Mouse (Mus musculus): ENCODE measurements around the gene Tha1. TPM values are rescaled to one million over a fixed set of nuclear protein-coding genes. Genes with fewer than 3 reads are reported as not detected.
A peak's percentile ranks its signal among the peaks of the same experiment; 100 is the strongest.

Tha1 gene
- 9.0 and 11.5 TPM in 2 replicates for polyA plus RNA-seq (2012; rRNA removed)

- peak within 1 kb of the TSS; percentile 85 for H3K4me3 ChIP-seq (ENCODE audit: insufficient read depth, low read length)
- H3K4me1 ChIP-seq (ENCODE audit: control insufficient read depth, insufficient read depth, low read length), result peaks cover 2% of the 10 kb centered on the region; the same call in 1 of the 2 replicates
- TF ChIP-seq CTCF (IDR thresholded peaks at IDR 0.05; ENCODE audit: extremely low read depth, insufficient read depth, low read length), result no peak
- TF ChIP-seq POLR2A (IDR thresholded peaks at IDR 0.05; ENCODE audit: extremely low read depth, insufficient read depth, low read length), result peak; percentile 73
- peak within 1 kb of the TSS; percentile 78 for H3K27ac ChIP-seq (ENCODE audit: insufficient read depth, low read length)
Observed at GRCm38 (mm10) chr11:117872861-117873608, at the start of gene Tha1. Gene Tha1 (minus strand): TSS chr11:117873481.

- no peak overlapping the region for H3K4me3 ChIP-seq (ENCODE audit: insufficient read depth, low read length)
- no peaks in the 10 kb centered on the region for H3K4me1 ChIP-seq (ENCODE audit: control insufficient read depth, insufficient read depth, low read length)
- no peak overlapping the region for H3K27ac ChIP-seq (ENCODE audit: insufficient read depth, low read length)
- TF ChIP-seq CTCF (IDR thresholded peaks at IDR 0.05; ENCODE audit: extremely low read depth, insufficient read depth, low read length) (no peak), POLR2A (IDR thresholded peaks at IDR 0.05; ENCODE audit: extremely low read depth, insufficient read depth, low read length) (no peak)
Observed at GRCm38 (mm10) chr11:117919211-117919610, 45.9 kb upstream of the Tha1 start.

- no peaks in the 10 kb centered on the region for H3K4me1 ChIP-seq (ENCODE audit: control insufficient read depth, insufficient read depth, low read length)
- no peak overlapping the region for H3K4me3 ChIP-seq (ENCODE audit: insufficient read depth, low read length)
- TF ChIP-seq CTCF (IDR thresholded peaks at IDR 0.05; ENCODE audit: extremely low read depth, insufficient read depth, low read length) (no peak), POLR2A (IDR thresholded peaks at IDR 0.05; ENCODE audit: extremely low read depth, insufficient read depth, low read length) (no peak)
- H3K27ac ChIP-seq (ENCODE audit: insufficient read depth, low read length), result no peak overlapping the region
Observed at GRCm38 (mm10) chr11:117918541-117918940, 45.3 kb upstream of the Tha1 start.

GRCm38 (mm10) chr11:117915837-117916236 lies 42.6 kb upstream of the Tha1 start:
- no peak overlapping the region for H3K4me3 ChIP-seq (ENCODE audit: insufficient read depth, low read length)
- H3K27ac ChIP-seq (ENCODE audit: insufficient read depth, low read length), result no peak overlapping the region
- no peaks in the 10 kb centered on the region for H3K4me1 ChIP-seq (ENCODE audit: control insufficient read depth, insufficient read depth, low read length)
- TF ChIP-seq POLR2A (IDR thresholded peaks at IDR 0.05; ENCODE audit: extremely low read depth, insufficient read depth, low read length) (no peak), CTCF (IDR thresholded peaks at IDR 0.05; ENCODE audit: extremely low read depth, insufficient read depth, low read length) (no peak)

GRCm38 (mm10) chr11:117915341-117915740 lies 42.1 kb upstream of the Tha1 start:
- Histone ChIP-seq H3K4me1 (ENCODE audit: control insufficient read depth, insufficient read depth, low read length) (no peaks in the 10 kb centered on the region), H3K4me3 (ENCODE audit: insufficient read depth, low read length) (no peak overlapping the region), H3K27ac (ENCODE audit: insufficient read depth, low read length) (no peak overlapping the region)
- no peak for TF ChIP-seq POLR2A (IDR thresholded peaks at IDR 0.05; ENCODE audit: extremely low read depth, insufficient read depth, low read length)
- peak; percentile 25; the same call in 1 of the 2 replicates for TF ChIP-seq CTCF (IDR thresholded peaks at IDR 0.05; ENCODE audit: extremely low read depth, insufficient read depth, low read length)

GRCm38 (mm10) chr11:117914531-117914930 lies 41.2 kb upstream of the Tha1 start:
- Histone ChIP-seq H3K4me3 (ENCODE audit: insufficient read depth, low read length) (no peak overlapping the region), H3K4me1 (ENCODE audit: control insufficient read depth, insufficient read depth, low read length) (no peaks in the 10 kb centered on the region), H3K27ac (ENCODE audit: insufficient read depth, low read length) (no peak overlapping the region)
- TF ChIP-seq CTCF (IDR thresholded peaks at IDR 0.05; ENCODE audit: extremely low read depth, insufficient read depth, low read length) (no peak), POLR2A (IDR thresholded peaks at IDR 0.05; ENCODE audit: extremely low read depth, insufficient read depth, low read length) (no peak)

DNA sequence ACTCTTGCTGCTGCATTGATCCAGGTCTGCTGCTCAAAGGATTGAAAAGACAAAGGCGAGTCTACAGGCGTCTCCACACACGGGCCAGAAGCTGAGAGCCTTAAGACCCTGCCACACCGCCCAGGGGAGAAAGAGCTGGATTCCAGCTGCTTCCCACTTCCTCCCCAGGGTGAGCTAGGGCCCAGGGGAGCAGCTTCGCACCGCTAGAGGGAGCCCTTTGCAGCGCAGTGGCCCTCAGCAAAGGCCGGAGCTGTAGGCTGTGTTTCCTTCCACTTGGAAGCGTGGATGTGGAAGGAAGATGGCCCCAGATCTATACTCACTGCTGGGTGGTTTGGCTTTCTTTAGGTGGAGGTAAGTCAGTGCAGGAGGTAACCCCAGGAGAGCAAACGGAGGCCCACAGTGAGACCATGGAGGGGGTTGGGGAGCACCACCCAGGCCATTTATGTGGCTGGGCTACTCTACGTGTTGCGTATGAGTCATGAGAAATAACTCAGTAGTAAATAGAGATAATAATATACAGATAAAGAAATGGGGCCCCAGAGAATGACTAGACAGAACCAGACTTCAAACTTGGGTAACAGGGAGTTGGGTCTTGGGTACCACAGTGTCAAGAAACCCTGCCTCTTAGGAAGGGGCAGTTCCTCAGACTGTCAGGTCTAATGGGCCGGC lies 39.5 kb upstream of the Tha1 start:
- H3K4me3 ChIP-seq (ENCODE audit: insufficient read depth, low read length), result no peak overlapping the region
- H3K27ac ChIP-seq (ENCODE audit: insufficient read depth, low read length), result no peak overlapping the region
- TF ChIP-seq CTCF (IDR thresholded peaks at IDR 0.05; ENCODE audit: extremely low read depth, insufficient read depth, low read length), result peak; percentile 86
- no peak for TF ChIP-seq POLR2A (IDR thresholded peaks at IDR 0.05; ENCODE audit: extremely low read depth, insufficient read depth, low read length)
- no peaks in the 10 kb centered on the region for H3K4me1 ChIP-seq (ENCODE audit: control insufficient read depth, insufficient read depth, low read length)

GRCm38 (mm10) chr11:117909337-117909736 lies 36.1 kb upstream of the Tha1 start:
- Histone ChIP-seq H3K4me1 (ENCODE audit: control insufficient read depth, insufficient read depth, low read length) (no peaks in the 10 kb centered on the region), H3K4me3 (ENCODE audit: insufficient read depth, low read length) (no peak overlapping the region), H3K27ac (ENCODE audit: insufficient read depth, low read length) (no peak overlapping the region)
- TF ChIP-seq CTCF (IDR thresholded peaks at IDR 0.05; ENCODE audit: extremely low read depth, insufficient read depth, low read length), result no peak

- Histone ChIP-seq H3K4me3 (ENCODE audit: insufficient read depth, low read length) (no peak overlapping the region), H3K27ac (ENCODE audit: insufficient read depth, low read length) (no peak overlapping the region), H3K4me1 (ENCODE audit: control insufficient read depth, insufficient read depth, low read length) (no peaks in the 10 kb centered on the region)
- no peak for TF ChIP-seq CTCF (IDR thresholded peaks at IDR 0.05; ENCODE audit: extremely low read depth, insufficient read depth, low read length)
- no peak for TF ChIP-seq POLR2A (IDR thresholded peaks at IDR 0.05; ENCODE audit: extremely low read depth, insufficient read depth, low read length)
Observed at GRCm38 (mm10) chr11:117904442-117904841, 31.2 kb upstream of the Tha1 start.

GRCm38 (mm10) chr11:117902282-117902681 lies 29.0 kb upstream of the Tha1 start:
- Histone ChIP-seq H3K27ac (ENCODE audit: insufficient read depth, low read length) (no peak overlapping the region), H3K4me1 (ENCODE audit: control insufficient read depth, insufficient read depth, low read length) (no peaks in the 10 kb centered on the region), H3K4me3 (ENCODE audit: insufficient read depth, low read length) (no peak overlapping the region)
- no peak for TF ChIP-seq POLR2A (IDR thresholded peaks at IDR 0.05; ENCODE audit: extremely low read depth, insufficient read depth, low read length)
- TF ChIP-seq CTCF (IDR thresholded peaks at IDR 0.05; ENCODE audit: extremely low read depth, insufficient read depth, low read length), result no peak
